Mouse (Mus musculus): ENCODE measurements around the gene D930007J09Rik. TPM values are rescaled to one million over a fixed set of nuclear protein-coding genes. Genes with fewer than 3 reads are reported as not detected.

Gene D930007J09Rik
- polyA plus RNA-seq, 1 experiment, result not detected

DNA sequence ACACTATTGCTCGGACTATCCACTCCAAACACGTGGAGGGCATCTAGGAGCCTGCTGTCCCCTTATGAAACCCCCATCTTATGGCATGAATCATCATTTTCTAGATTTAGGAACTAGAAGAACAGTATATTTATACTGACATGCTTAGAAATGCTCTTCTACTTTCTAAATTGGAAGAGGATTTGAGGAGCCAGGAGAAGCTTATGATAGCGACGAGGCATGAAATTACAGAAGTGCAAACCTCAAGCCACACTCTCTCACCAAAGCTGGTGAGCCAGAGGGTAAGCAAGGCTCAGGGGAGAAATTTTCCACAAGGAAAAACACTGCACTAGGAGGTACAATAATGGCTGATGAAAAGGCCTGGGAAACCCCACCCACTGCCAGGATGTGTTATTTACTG is 12.9 kb downstream of the D930007J09Rik start:
- H3K4me3 ChIP-seq (replicated peaks; ENCODE audit: control insufficient read depth, low read depth, low read length), result no peak overlapping the region

DNA sequence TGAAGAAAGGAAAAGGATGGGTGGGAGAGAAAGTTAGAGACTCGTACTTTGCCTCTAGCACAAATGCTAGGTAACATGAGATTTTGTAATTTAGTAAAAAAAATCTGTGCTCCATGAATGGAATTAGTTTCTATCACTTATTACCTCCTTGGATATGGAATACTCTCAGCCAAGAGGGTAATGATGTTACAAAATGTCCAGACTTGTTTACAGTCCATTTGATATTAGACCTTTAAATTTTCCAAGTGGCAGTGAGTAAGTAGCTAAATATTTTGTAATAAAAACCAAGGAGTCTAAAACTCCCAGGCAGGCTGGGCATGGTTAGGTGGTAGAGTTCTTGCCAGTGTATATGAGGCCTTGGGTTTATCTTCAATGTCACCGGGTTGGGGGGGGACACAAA is 15.1 kb downstream of the D930007J09Rik start:
- Histone ChIP-seq H3K27ac (ENCODE audit: control insufficient read depth, insufficient read depth, low read depth, low read length, poor library complexity) (no peak overlapping the region), H3K4me3 (replicated peaks; ENCODE audit: control insufficient read depth, low read depth, low read length) (no peak overlapping the region), H3K4me1 (ENCODE audit: control insufficient read depth, insufficient read depth, low read length) (no peaks in the 10 kb centered on the region)
- WGBS, result 63% methylated on average over 2 of the region's 2 CpGs
- TF ChIP-seq CTCF (IDR thresholded peaks at IDR 0.05; ENCODE audit: control insufficient read depth, insufficient read depth, low read length), result no peak
- TF ChIP-seq POLR2A (IDR thresholded peaks at IDR 0.05; ENCODE audit: borderline replicate concordance, control insufficient read depth, low read depth, low read length), result no peak

More for the DNA sequence above, 12.9 kb downstream of the D930007J09Rik start:
- Histone ChIP-seq H3K4me1 (ENCODE audit: control insufficient read depth, insufficient read depth, low read length) (no peaks in the 10 kb centered on the region), H3K27ac (ENCODE audit: control insufficient read depth, insufficient read depth, low read depth, low read length, poor library complexity) (no peak overlapping the region)
- WGBS, result 62% methylated on average over 4 of the region's 4 CpGs
- TF ChIP-seq CTCF (IDR thresholded peaks at IDR 0.05; ENCODE audit: control insufficient read depth, insufficient read depth, low read length) (no peak), POLR2A (IDR thresholded peaks at IDR 0.05; ENCODE audit: borderline replicate concordance, control insufficient read depth, low read depth, low read length) (no peak)

DNA sequence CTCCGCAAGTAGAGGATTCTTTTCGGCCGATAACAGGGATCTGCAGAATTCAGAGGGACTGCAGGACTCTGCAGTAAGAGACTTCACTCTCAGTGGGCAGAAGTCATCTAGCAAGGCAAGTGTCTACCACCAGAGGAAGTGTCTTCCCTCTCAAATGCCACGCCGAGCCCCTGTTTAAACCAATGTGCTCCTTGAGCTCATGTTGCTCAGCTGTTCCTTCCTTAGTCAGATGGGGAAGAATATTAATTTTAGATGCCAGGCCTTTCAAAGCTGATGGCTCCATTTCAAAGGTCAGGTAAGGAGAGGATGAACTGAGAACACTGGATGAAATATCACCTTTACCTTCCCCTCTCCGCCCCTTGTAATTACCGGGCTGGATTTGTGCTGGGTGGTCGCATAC is 18.8 kb downstream of the D930007J09Rik start, which contains the start of gene Mylk4:
Gene Mylk4 (minus strand): TSS at position 139 of the 400 bp plus-strand sequence.
- Histone ChIP-seq H3K4me3 (replicated peaks; ENCODE audit: control insufficient read depth, low read depth, low read length) (no peak within 1 kb of the TSS), H3K4me1 (ENCODE audit: control insufficient read depth, insufficient read depth, low read length) (no peaks in the 10 kb centered on the region), H3K27ac (ENCODE audit: control insufficient read depth, insufficient read depth, low read depth, low read length, poor library complexity) (no peak within 1 kb of the TSS)
- WGBS, result 80% methylated on average over 8 of the region's 8 CpGs
- no peak for TF ChIP-seq POLR2A (IDR thresholded peaks at IDR 0.05; ENCODE audit: borderline replicate concordance, control insufficient read depth, low read depth, low read length)
- TF ChIP-seq CTCF (IDR thresholded peaks at IDR 0.05; ENCODE audit: control insufficient read depth, insufficient read depth, low read length), result no peak

DNA sequence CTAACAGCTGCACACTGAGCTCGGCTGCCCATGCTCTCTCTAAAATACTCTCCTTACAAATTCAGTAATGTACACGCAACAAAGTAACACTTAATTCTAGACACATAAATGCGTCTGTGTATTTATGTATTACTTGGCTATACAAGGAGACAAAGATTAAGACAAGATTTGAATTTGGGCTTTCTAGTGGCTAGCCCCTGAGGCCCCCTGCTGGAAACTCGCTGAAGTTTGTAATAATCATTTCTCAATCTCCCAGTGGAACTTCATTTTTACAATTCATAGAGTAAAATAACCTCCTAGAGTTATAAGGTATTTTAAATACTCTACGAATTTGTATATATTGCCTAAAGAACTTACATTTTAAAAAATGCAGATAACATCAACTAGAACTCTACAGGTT is 19.6 kb downstream of the D930007J09Rik start:
- Histone ChIP-seq H3K4me3 (replicated peaks; ENCODE audit: control insufficient read depth, low read depth, low read length) (no peak overlapping the region), H3K4me1 (ENCODE audit: control insufficient read depth, insufficient read depth, low read length) (no peaks in the 10 kb centered on the region), H3K27ac (ENCODE audit: control insufficient read depth, insufficient read depth, low read depth, low read length, poor library complexity) (no peak overlapping the region)
- WGBS, result 52% methylated on average over 5 of the region's 5 CpGs
- no peak for TF ChIP-seq CTCF (IDR thresholded peaks at IDR 0.05; ENCODE audit: control insufficient read depth, insufficient read depth, low read length)
- TF ChIP-seq POLR2A (IDR thresholded peaks at IDR 0.05; ENCODE audit: borderline replicate concordance, control insufficient read depth, low read depth, low read length), result no peak

DNA sequence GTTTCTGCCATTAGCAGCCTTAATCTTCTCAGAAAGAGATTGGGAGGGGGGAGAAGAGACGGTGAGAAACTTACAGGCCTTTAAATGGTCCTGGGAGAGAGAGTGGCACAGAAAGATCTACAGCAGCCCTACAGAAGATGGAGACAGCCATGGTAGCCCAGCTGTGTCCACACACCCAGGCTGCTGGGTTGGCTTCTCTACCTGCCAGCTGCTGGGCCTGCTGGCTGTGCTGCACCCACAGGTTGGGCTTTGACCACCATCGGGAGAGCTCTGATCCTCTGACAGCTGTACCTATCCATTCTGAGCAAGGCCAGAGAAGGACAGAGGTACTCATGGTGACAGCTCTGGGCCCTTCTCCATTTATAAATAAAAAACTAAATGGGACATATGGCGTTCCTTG is 23.8 kb downstream of the D930007J09Rik start:
- Histone ChIP-seq H3K4me1 (ENCODE audit: control insufficient read depth, insufficient read depth, low read length) (no peaks in the 10 kb centered on the region), H3K27ac (ENCODE audit: control insufficient read depth, insufficient read depth, low read depth, low read length, poor library complexity) (no peak overlapping the region), H3K4me3 (replicated peaks; ENCODE audit: control insufficient read depth, low read depth, low read length) (no peak overlapping the region)
- 82% methylated on average over 3 of the region's 3 CpGs for WGBS
- TF ChIP-seq CTCF (IDR thresholded peaks at IDR 0.05; ENCODE audit: control insufficient read depth, insufficient read depth, low read length) (no peak), POLR2A (IDR thresholded peaks at IDR 0.05; ENCODE audit: borderline replicate concordance, control insufficient read depth, low read depth, low read length) (no peak)

DNA sequence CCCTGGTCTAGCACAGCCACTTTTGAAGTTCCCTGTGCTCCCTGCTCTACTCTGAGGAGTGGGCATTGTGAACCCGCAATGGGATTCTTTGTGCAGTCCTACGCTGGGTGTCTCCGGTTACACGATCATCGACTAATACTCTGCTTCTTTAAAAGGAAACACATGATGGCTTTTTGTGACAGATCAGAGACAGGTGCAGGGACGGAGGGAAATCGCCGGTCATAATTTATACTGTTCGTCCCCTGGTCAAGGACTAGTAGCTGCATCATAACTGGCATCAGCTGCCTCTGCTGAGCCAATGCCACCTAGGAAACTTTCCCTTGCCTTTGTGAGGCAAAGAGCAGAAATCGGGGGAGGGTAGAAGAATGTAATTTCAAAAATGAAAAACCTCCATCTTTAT is 26.3 kb downstream of the D930007J09Rik start:
- no peak for TF ChIP-seq POLR2A (IDR thresholded peaks at IDR 0.05; ENCODE audit: borderline replicate concordance, control insufficient read depth, low read depth, low read length)
- no peak for TF ChIP-seq CTCF (IDR thresholded peaks at IDR 0.05; ENCODE audit: control insufficient read depth, insufficient read depth, low read length)
- H3K4me3 ChIP-seq (replicated peaks; ENCODE audit: control insufficient read depth, low read depth, low read length), result no peak overlapping the region
- H3K4me1 ChIP-seq (ENCODE audit: control insufficient read depth, insufficient read depth, low read length), result no peaks in the 10 kb centered on the region
- WGBS, result 84% methylated on average over 10 of the region's 10 CpGs
- H3K27ac ChIP-seq (ENCODE audit: control insufficient read depth, insufficient read depth, low read depth, low read length, poor library complexity), result no peak overlapping the region

DNA sequence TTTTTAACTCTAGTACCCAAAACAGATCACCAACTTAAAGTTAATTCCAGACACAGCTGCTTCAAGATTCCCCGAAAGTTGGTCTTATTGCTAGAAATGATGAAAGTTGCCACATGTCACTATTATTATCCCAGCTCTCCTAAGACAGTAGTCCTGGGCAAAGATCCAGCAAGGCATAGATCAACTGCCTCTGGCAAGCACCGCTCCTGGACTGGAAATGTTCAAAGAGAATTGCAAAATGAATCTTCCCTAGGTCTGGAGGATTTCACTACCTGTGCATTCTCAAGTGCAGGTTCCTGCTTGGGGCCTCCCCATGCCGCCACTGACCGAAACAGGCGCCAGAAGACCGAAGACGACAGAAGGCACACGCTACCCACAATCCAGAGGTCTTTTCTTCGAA is 26.8 kb downstream of the D930007J09Rik start:
- TF ChIP-seq POLR2A (IDR thresholded peaks at IDR 0.05; ENCODE audit: borderline replicate concordance, control insufficient read depth, low read depth, low read length) (no peak), CTCF (IDR thresholded peaks at IDR 0.05; ENCODE audit: control insufficient read depth, insufficient read depth, low read length) (no peak)
- H3K27ac ChIP-seq (ENCODE audit: control insufficient read depth, insufficient read depth, low read depth, low read length, poor library complexity), result no peak overlapping the region
- 87% methylated on average over 9 of the region's 9 CpGs for WGBS
- H3K4me1 ChIP-seq (ENCODE audit: control insufficient read depth, insufficient read depth, low read length), result no peaks in the 10 kb centered on the region
- no peak overlapping the region for H3K4me3 ChIP-seq (replicated peaks; ENCODE audit: control insufficient read depth, low read depth, low read length)

DNA sequence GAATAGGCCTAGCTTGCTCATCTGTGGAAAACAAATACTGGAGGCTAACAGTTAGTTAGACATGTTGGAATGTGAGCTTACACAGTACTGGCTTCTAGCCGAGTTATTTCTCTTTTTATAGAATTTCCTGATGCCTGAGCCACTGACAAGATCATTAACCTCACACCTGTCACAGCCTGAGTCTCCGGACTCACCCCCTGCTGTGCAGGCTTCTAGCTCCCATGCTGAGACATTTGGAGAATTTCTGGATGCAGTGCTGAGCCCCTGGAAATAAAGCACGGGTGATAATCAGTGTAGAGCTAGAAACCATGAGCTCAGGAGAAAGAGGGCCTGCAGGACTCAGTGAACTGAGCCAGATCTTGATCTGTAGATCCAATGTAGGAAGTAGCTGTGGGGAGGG is 32.7 kb downstream of the D930007J09Rik start:
- Histone ChIP-seq H3K4me3 (replicated peaks; ENCODE audit: control insufficient read depth, low read depth, low read length) (no peak overlapping the region), H3K27ac (ENCODE audit: control insufficient read depth, insufficient read depth, low read depth, low read length, poor library complexity) (no peak overlapping the region), H3K4me1 (ENCODE audit: control insufficient read depth, insufficient read depth, low read length) (no peaks in the 10 kb centered on the region)
- TF ChIP-seq POLR2A (IDR thresholded peaks at IDR 0.05; ENCODE audit: borderline replicate concordance, control insufficient read depth, low read depth, low read length), result no peak
- no peak for TF ChIP-seq CTCF (IDR thresholded peaks at IDR 0.05; ENCODE audit: control insufficient read depth, insufficient read depth, low read length)
- WGBS, result 47% methylated on average over 3 of the region's 3 CpGs

DNA sequence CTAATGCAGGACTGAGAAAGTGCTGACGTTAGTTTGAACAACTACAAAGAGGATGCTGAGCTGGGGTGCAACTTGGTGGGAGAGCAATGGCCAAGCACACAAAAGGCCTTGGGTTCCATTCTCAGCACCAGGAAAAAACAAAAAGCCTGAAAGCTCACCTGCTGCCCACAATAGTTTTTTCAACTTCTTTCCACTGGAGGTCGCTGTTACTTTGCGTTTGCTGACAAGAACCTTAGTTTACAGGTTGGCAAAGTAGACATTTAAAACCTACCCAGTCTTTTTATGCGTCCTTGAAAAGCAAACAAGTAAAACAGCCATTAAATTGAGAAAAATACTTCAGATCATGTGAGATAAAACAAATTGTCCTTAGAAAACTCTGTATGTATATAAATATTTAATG is 34.5 kb downstream of the D930007J09Rik start:
- TF ChIP-seq CTCF (IDR thresholded peaks at IDR 0.05; ENCODE audit: control insufficient read depth, insufficient read depth, low read length), result no peak
- TF ChIP-seq POLR2A (IDR thresholded peaks at IDR 0.05; ENCODE audit: borderline replicate concordance, control insufficient read depth, low read depth, low read length), result no peak
- WGBS, result 24% methylated on average over 4 of the region's 4 CpGs
- Histone ChIP-seq H3K4me1 (ENCODE audit: control insufficient read depth, insufficient read depth, low read length) (no peaks in the 10 kb centered on the region), H3K4me3 (replicated peaks; ENCODE audit: control insufficient read depth, low read depth, low read length) (no peak overlapping the region), H3K27ac (ENCODE audit: control insufficient read depth, insufficient read depth, low read depth, low read length, poor library complexity) (no peak overlapping the region)

Data from bone marrow, adult 2 months (tissue).